Mouse (Mus musculus): ENCODE results near the gene Gli2. TPM values are rescaled to one million over a fixed set of nuclear protein-coding genes. Genes with fewer than 3 reads are reported as not detected.

The Gli2 gene
- polyA plus RNA-seq, 1 experiment = not detected

GRCm38 (mm10) chr1:119076333-119076732 lies 22.9 kb upstream of the Gli2 start:
- Histone ChIP-seq H3K4me3 (ENCODE audit: insufficient read depth, low read length) (no peak overlapping the region), H3K27ac (ENCODE audit: insufficient read depth, low read depth, low read length) (no peak overlapping the region), H3K4me1 (ENCODE audit: control insufficient read depth, insufficient read depth, low read length) (no peaks in the 10 kb centered on the region)
- no peak for TF ChIP-seq POLR2A (IDR thresholded peaks at IDR 0.05; ENCODE audit: borderline replicate concordance, low read depth, low read length)
- no peak for TF ChIP-seq CTCF (IDR thresholded peaks at IDR 0.05; ENCODE audit: low read depth, low read length)

- no peaks in the 10 kb centered on the region for H3K4me1 ChIP-seq (ENCODE audit: control insufficient read depth, insufficient read depth, low read length)
- no peak overlapping the region for H3K4me3 ChIP-seq (ENCODE audit: insufficient read depth, low read length)
- H3K27ac ChIP-seq (ENCODE audit: insufficient read depth, low read depth, low read length) = no peak overlapping the region
- TF ChIP-seq POLR2A (IDR thresholded peaks at IDR 0.05; ENCODE audit: borderline replicate concordance, low read depth, low read length) (no peak), CTCF (IDR thresholded peaks at IDR 0.05; ENCODE audit: low read depth, low read length) (no peak)
Measured at GRCm38 (mm10) chr1:119075916-119076315, 22.5 kb upstream of the Gli2 start.

GRCm38 (mm10) chr1:119075500-119075899 lies 22.1 kb upstream of the Gli2 start:
- TF ChIP-seq POLR2A (IDR thresholded peaks at IDR 0.05; ENCODE audit: borderline replicate concordance, low read depth, low read length) (no peak), CTCF (IDR thresholded peaks at IDR 0.05; ENCODE audit: low read depth, low read length) (no peak)
- no peak overlapping the region for H3K27ac ChIP-seq (ENCODE audit: insufficient read depth, low read depth, low read length)
- no peaks in the 10 kb centered on the region for H3K4me1 ChIP-seq (ENCODE audit: control insufficient read depth, insufficient read depth, low read length)
- H3K4me3 ChIP-seq (ENCODE audit: insufficient read depth, low read length) = no peak overlapping the region

GRCm38 (mm10) chr1:119074910-119075309 lies 21.5 kb upstream of the Gli2 start:
- Histone ChIP-seq H3K4me1 (ENCODE audit: control insufficient read depth, insufficient read depth, low read length) (no peaks in the 10 kb centered on the region), H3K27ac (ENCODE audit: insufficient read depth, low read depth, low read length) (no peak overlapping the region)
- TF ChIP-seq POLR2A (IDR thresholded peaks at IDR 0.05; ENCODE audit: borderline replicate concordance, low read depth, low read length) (no peak), CTCF (IDR thresholded peaks at IDR 0.05; ENCODE audit: low read depth, low read length) (no peak)

GRCm38 (mm10) chr1:119073876-119074275 lies 20.5 kb upstream of the Gli2 start:
- Histone ChIP-seq H3K4me1 (ENCODE audit: control insufficient read depth, insufficient read depth, low read length) (no peaks in the 10 kb centered on the region), H3K27ac (ENCODE audit: insufficient read depth, low read depth, low read length) (no peak overlapping the region), H3K4me3 (ENCODE audit: insufficient read depth, low read length) (no peak overlapping the region)
- TF ChIP-seq CTCF (IDR thresholded peaks at IDR 0.05; ENCODE audit: low read depth, low read length) (no peak), POLR2A (IDR thresholded peaks at IDR 0.05; ENCODE audit: borderline replicate concordance, low read depth, low read length) (no peak)

More at GRCm38 (mm10) chr1:119074910-119075309, 21.5 kb upstream of the Gli2 start:
- H3K4me3 ChIP-seq (ENCODE audit: insufficient read depth, low read length) = no peak overlapping the region

- TF ChIP-seq POLR2A (IDR thresholded peaks at IDR 0.05; ENCODE audit: borderline replicate concordance, low read depth, low read length) (no peak), CTCF (IDR thresholded peaks at IDR 0.05; ENCODE audit: low read depth, low read length) (no peak)
- Histone ChIP-seq H3K4me3 (ENCODE audit: insufficient read depth, low read length) (no peak overlapping the region), H3K4me1 (ENCODE audit: control insufficient read depth, insufficient read depth, low read length) (no peaks in the 10 kb centered on the region), H3K27ac (ENCODE audit: insufficient read depth, low read depth, low read length) (no peak overlapping the region)
Measured at GRCm38 (mm10) chr1:119064892-119065671, 11.7 kb upstream of the Gli2 start.

GRCm38 (mm10) chr1:119056491-119056890 lies 3.1 kb upstream of the Gli2 start:
- Histone ChIP-seq H3K4me3 (ENCODE audit: insufficient read depth, low read length) (no peak overlapping the region), H3K27ac (ENCODE audit: insufficient read depth, low read depth, low read length) (no peak overlapping the region), H3K4me1 (ENCODE audit: control insufficient read depth, insufficient read depth, low read length) (no peaks in the 10 kb centered on the region)
- TF ChIP-seq CTCF (IDR thresholded peaks at IDR 0.05; ENCODE audit: low read depth, low read length) (no peak), POLR2A (IDR thresholded peaks at IDR 0.05; ENCODE audit: borderline replicate concordance, low read depth, low read length) (no peak)

GRCm38 (mm10) chr1:119055801-119056200 lies 2.4 kb upstream of the Gli2 start:
- TF ChIP-seq POLR2A (IDR thresholded peaks at IDR 0.05; ENCODE audit: borderline replicate concordance, low read depth, low read length) (no peak), CTCF (IDR thresholded peaks at IDR 0.05; ENCODE audit: low read depth, low read length) (no peak)
- no peaks in the 10 kb centered on the region for H3K4me1 ChIP-seq (ENCODE audit: control insufficient read depth, insufficient read depth, low read length)
- H3K27ac ChIP-seq (ENCODE audit: insufficient read depth, low read depth, low read length) = no peak overlapping the region
- no peak overlapping the region for H3K4me3 ChIP-seq (ENCODE audit: insufficient read depth, low read length)

- Histone ChIP-seq H3K27ac (ENCODE audit: insufficient read depth, low read depth, low read length) (no peak overlapping the region), H3K4me1 (ENCODE audit: control insufficient read depth, insufficient read depth, low read length) (no peaks in the 10 kb centered on the region), H3K4me3 (ENCODE audit: insufficient read depth, low read length) (no peak overlapping the region)
- TF ChIP-seq CTCF (IDR thresholded peaks at IDR 0.05; ENCODE audit: low read depth, low read length) (no peak), POLR2A (IDR thresholded peaks at IDR 0.05; ENCODE audit: borderline replicate concordance, low read depth, low read length) (no peak)
Measured at GRCm38 (mm10) chr1:119054468-119054867, 1.0 kb upstream of the Gli2 start.

GRCm38 (mm10) chr1:119053872-119054354 lies 494 bp upstream of the Gli2 start:
- Histone ChIP-seq H3K4me3 (ENCODE audit: insufficient read depth, low read length) (no peak overlapping the region), H3K27ac (ENCODE audit: insufficient read depth, low read depth, low read length) (no peak overlapping the region), H3K4me1 (ENCODE audit: control insufficient read depth, insufficient read depth, low read length) (no peaks in the 10 kb centered on the region)
- TF ChIP-seq POLR2A (IDR thresholded peaks at IDR 0.05; ENCODE audit: borderline replicate concordance, low read depth, low read length) (no peak), CTCF (IDR thresholded peaks at IDR 0.05; ENCODE audit: low read depth, low read length) (no peak)
